Mouse (Mus musculus) heart, embryonic 11.5 days (tissue): Measurements from ENCODE around the gene Olfr923. TPM values are rescaled to one million over a fixed set of nuclear protein-coding genes. Genes with fewer than 3 reads are reported as not detected.
"Not testable (repeated sequence)": the region's sequence is repeated elsewhere in the genome, so short reads cannot be mapped to it uniquely, and the experiment has no call there.

Experiments used
- ATAC-seq: fragments of 200-750 bp; cut with Nextera tagmentation; replicated peaks from 2 replicates; pipeline ENCODE4 v1.8.0; 2017; ENCODE audit warnings: moderate library complexity; ENCODE audit not compliant: insufficient number of reproducible peaks, low FRiP score, low TSS enrichment
- H3K27ac ChIP-seq: fragments of 300-500 bp; sonication (generic); 2 replicates; pipeline ENCODE4 v1.5.1; 2014; ENCODE audit warnings: mild to moderate bottlenecking, low read depth, low read length
- H3K27me3 ChIP-seq: fragments of 300-500 bp; sonication (generic); 2 replicates; pipeline ENCODE4 v1.6.1; 2014; ENCODE audit warnings: mild to moderate bottlenecking, low read length, mixed read lengths; ENCODE audit not compliant: control insufficient read depth, insufficient read depth
- H3K36me3 ChIP-seq: fragments of 300-500 bp; sonication (generic); 2 replicates; pipeline ENCODE4 v1.6.1; 2014; ENCODE audit warnings: mild to moderate bottlenecking, low read length, moderate library complexity, mixed read lengths; ENCODE audit not compliant: control insufficient read depth, insufficient read depth
- H3K4me1 ChIP-seq: fragments of 300-500 bp; sonication (generic); 2 replicates; pipeline ENCODE4 v1.6.1; 2014; ENCODE audit warnings: low read length; ENCODE audit not compliant: control insufficient read depth, insufficient read depth
- H3K4me2 ChIP-seq: fragments of 300-500 bp; sonication (generic); 2 replicates; pipeline ENCODE4 v1.6.1; 2014; ENCODE audit warnings: mild to moderate bottlenecking, moderate library complexity
- H3K4me3 ChIP-seq: fragments of 300-500 bp; sonication (generic); 2 replicates; pipeline ENCODE4 v1.5.1; 2014; ENCODE audit warnings: low read depth, low read length
- H3K9ac ChIP-seq: fragments of 300-500 bp; sonication (generic); 2 replicates; pipeline ENCODE4 v1.6.1; 2014; ENCODE audit warnings: mild to moderate bottlenecking, low read depth, low read length, moderate library complexity
- H3K9me3 ChIP-seq: fragments of 300-500 bp; sonication (generic); replicated peaks from 2 replicates; pipeline ENCODE4 v1.6.1; 2016; ENCODE audit warnings: low read length; ENCODE audit not compliant: control insufficient read depth
- WGBS: fragments of 180-500 bp; shearing (Covaris S2); extraction: QIAGEN DNeasy Blood & Tissue Kit; methylation state at CpG from one replicate; pipeline ENCODE4 v1.1.7; 2014; ENCODE audit not compliant: insufficient replicate concordance; 5-methylcytosine and 5-hydroxymethylcytosine counted together
- polyA plus RNA-seq: library from polyadenylated mRNA; unstranded; fragments of >200 nt; fragmentation: Nextera tagmentation; extraction: Ambion mirVana; gene quantifications from 2 replicates; pipeline ENCODE4 v1.2.1, GENCODE M21; 2014

Gene Olfr923
- polyA plus RNA-seq: not detected in 2 replicates

DNA sequence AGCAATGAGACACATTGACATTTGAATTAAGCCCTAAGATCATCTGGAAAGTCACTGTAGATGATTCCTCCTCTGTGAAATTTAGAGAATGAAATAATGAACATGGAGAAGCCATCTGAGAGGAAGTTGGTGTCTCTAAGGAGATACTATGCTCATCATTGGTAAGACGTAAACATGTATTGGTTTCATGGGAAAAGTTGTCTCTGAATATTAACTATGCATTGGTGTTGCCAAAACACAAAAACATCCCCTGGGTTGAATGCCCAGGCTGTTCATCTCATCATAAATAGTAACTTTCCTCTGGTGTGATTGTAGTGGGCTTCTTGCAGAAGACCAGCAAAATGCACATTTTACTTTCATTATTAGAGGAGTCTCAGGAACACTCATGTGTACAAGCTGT is at the start of gene Olfr923:
Gene Olfr923 (plus strand): TSS at position 301 of the 400 bp plus-strand sequence.
- WGBS: 86% methylated on average over 1 of the region's 1 CpGs
- Histone ChIP-seq H3K4me2 (no peak within 1 kb of the TSS), H3K4me1 (no peaks in the 10 kb centered on the region), H3K9ac (no peak within 1 kb of the TSS), H3K9me3 (no peaks in the 10 kb centered on the region), H3K27ac (no peak within 1 kb of the TSS), H3K4me3 (no peak within 1 kb of the TSS), H3K27me3 (no peaks in the 10 kb centered on the region), H3K36me3 (no peaks in the 10 kb centered on the region)
- ATAC-seq: no peak

DNA sequence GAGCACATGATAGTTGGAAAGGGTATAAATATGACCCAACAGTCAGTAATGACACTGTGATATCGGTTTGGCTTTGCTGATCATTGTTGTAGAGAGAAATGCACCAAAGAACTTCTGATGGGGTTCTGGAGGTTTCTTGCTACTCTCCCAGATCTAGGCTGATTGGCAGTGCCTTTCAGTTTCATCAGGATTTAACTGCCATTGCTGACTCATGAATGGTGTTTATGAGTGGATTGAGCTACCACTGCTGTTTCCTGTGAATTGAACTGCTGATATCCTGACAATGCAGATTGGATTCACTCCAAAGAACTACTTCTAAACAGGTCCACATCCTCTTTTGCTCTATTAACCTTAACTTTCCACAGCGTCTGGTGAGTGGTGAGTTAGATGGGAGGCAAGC is 33.7 kb upstream of the Olfr923 start:
- no peaks in the 10 kb centered on the region for H3K4me1 ChIP-seq

DNA sequence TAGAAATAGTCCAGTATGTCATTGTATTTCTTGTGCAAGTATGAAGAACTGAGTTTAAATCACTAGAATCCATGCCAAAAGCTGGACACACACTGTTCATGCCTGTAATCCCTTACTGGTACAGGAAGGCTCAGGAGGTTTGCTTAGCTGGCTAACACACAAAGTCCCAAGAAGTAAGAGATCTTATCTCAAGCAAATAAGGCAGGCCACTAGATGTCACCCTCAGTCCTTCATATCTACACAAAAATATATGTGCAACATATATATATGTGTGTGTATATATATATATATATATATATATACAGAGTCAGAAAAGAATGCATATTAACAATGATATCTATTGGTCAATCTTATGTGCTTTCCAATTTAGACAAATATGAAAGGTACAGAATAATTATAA is 20.6 kb upstream of the Olfr923 start:
- Histone ChIP-seq H3K9me3 (no peaks in the 10 kb centered on the region), H3K4me2 (no peak overlapping the region)
- ATAC-seq: no peak

More for the DNA sequence above, 33.7 kb upstream of the Olfr923 start:
- Histone ChIP-seq H3K4me3 (no peak overlapping the region), H3K9ac (no peak overlapping the region), H3K9me3 (no peaks in the 10 kb centered on the region), H3K27ac (no peak overlapping the region), H3K4me2 (no peak overlapping the region), H3K27me3 (no peaks in the 10 kb centered on the region), H3K36me3 (no peaks in the 10 kb centered on the region)
- ATAC-seq: no peak
- WGBS: 75% methylated on average over 2 of the region's 2 CpGs

DNA sequence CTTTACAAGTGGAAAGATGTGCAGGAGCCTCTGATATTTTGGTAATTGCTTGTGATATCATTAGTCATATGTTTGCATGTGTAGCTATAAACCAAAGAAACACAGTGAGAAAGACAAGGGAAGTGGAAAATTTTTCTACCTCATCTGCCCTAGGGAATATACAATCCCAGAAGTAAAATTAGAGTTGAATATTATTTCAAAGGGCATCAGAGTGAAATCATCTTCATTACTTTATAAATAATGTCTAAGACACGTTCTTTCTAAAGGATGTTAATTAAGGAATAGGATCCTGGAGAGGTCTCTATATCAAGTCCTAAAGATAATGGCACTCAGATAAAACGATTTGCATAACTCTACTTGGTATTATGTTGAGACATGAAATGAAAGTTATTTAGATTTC is 12.0 kb upstream of the Olfr923 start, which contains the start of gene Olfr922:
Gene Olfr922 (plus strand): TSS at position 301 of the 400 bp plus-strand sequence.
- Histone ChIP-seq H3K27ac (no peak within 1 kb of the TSS), H3K9ac (no peak within 1 kb of the TSS), H3K36me3 (no peaks in the 10 kb centered on the region), H3K4me3 (no peak within 1 kb of the TSS), H3K4me2 (no peak within 1 kb of the TSS), H3K4me1 (no peaks in the 10 kb centered on the region), H3K27me3 (no peaks in the 10 kb centered on the region), H3K9me3 (no peaks in the 10 kb centered on the region)
- WGBS: 69% methylated on average over 2 of the region's 2 CpGs
- no peak for ATAC-seq

More for the DNA sequence above, 20.6 kb upstream of the Olfr923 start:
- H3K9ac ChIP-seq: no peak overlapping the region
- no peaks in the 10 kb centered on the region for H3K36me3 ChIP-seq
- no peak overlapping the region for H3K27ac ChIP-seq
- no peaks in the 10 kb centered on the region for H3K27me3 ChIP-seq
- H3K4me3 ChIP-seq: no peak overlapping the region
- no peaks in the 10 kb centered on the region for H3K4me1 ChIP-seq

DNA sequence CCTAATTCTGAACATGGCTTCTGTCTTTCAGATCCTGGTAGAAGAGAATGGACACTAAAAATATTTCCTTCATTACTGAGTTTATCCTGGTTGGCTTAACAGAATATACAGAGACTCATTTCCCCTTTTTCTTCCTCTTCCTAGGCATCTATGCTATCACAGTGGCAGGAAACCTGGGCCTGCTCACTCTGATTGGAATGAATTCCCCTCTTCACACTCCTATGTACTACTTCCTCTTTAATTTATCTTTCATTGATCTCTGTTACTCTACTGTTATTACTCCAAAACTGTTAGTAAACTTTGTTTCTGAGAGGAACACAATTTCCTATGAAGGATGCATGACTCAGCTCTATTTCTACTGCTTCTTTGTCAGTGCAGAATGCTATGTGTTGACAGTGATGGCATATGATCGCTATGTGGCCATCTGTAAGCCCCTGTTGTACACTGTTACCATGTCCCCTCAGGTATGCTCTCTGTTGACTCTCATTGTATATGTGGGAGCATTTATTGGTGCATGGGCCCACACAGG is 10.8 kb upstream of the Olfr923 start:
- Histone ChIP-seq H3K9ac (no peak overlapping the region), H3K27ac (no peak overlapping the region), H3K4me1 (no peaks in the 10 kb centered on the region), H3K36me3 (no peaks in the 10 kb centered on the region), H3K27me3 (no peaks in the 10 kb centered on the region), H3K4me2 (no peak overlapping the region), H3K9me3 (no peaks in the 10 kb centered on the region), H3K4me3 (no peak overlapping the region)
- ATAC-seq: no peak
- WGBS: 78% methylated on average over 1 of the region's 1 CpGs

DNA sequence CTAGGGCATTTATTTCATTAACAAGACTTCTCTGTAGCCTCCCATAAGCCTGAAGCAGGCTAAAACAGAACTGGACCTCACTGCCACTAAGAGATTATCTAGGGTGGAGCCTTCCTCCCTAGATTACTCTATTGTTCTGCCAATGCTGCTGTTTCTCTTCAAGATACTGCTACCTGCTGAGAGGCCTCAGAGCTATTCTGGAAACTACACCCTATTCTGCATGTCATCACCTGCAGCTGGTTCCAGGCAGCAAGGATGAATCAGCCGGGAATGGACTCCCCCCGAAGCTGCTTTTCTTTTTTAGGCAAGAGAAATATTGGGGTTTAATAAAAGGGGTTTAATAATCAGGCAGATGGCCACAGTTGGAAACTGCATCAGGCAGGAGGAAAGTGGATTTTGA is 6.7 kb downstream of the Olfr923 start:
- H3K27ac ChIP-seq: no peak overlapping the region
- H3K9ac ChIP-seq: no peak overlapping the region
- H3K27me3 ChIP-seq: no peaks in the 10 kb centered on the region
- H3K9me3 ChIP-seq: no peaks in the 10 kb centered on the region
- no peaks in the 10 kb centered on the region for H3K36me3 ChIP-seq
- no peak for ATAC-seq
- no peaks in the 10 kb centered on the region for H3K4me1 ChIP-seq
- no peak overlapping the region for H3K4me2 ChIP-seq
- no peak overlapping the region for H3K4me3 ChIP-seq
- WGBS: 27% methylated on average over 2 of the region's 2 CpGs

DNA sequence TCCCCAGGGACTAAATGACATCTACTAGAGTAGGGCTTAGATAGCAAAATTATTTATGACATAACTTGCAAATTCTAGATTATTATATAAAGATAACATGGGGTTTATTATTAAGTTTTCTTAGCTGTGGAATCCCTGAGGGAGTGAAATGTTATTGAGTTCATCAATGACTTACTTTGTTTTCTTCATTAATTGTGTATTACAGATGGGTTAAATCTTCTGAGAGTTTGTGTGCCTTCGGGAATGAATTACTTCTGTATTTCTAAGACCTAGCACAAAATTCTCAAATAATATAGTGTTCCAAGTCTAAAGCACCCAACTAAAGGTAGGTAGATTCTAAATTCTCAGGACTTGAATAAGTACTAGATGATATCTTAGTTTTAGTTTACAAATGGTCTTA is 17.8 kb downstream of the Olfr923 start, which contains the start of gene Olfr924:
Gene Olfr924 (plus strand): TSS at position 301 of the 400 bp plus-strand sequence.
- Histone ChIP-seq H3K27ac (no peak within 1 kb of the TSS), H3K9me3 (no peaks in the 10 kb centered on the region), H3K4me2 (no peak within 1 kb of the TSS), H3K36me3 (no peaks in the 10 kb centered on the region), H3K9ac (no peak within 1 kb of the TSS), H3K4me3 (no peak within 1 kb of the TSS), H3K27me3 (no peaks in the 10 kb centered on the region), H3K4me1 (no peaks in the 10 kb centered on the region)
- WGBS: 82% methylated on average over 1 of the region's 1 CpGs
- ATAC-seq: no peak

DNA sequence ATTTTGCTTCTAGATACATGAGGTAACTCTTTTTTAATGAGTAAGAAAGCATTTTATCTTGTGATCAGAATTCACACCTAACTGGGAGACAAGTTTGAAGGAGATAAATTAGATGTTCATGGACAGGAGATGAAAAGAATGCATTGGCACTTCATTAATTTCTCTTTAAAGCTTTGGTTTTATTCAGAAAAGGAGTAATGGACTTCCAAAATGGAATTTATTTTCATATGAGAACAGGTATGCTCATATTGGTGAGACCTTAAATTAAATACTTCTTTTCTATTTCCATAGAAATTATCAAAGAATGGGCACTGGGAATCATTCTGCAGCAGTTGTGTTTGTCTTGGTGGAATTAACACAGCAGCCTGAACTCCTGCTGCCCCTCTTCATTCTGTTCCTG is 28.4 kb downstream of the Olfr923 start, which contains the start of gene Olfr26:
Gene Olfr26 (plus strand): TSS at position 301 of the 400 bp plus-strand sequence.
- Histone ChIP-seq H3K27me3 (no peaks in the 10 kb centered on the region), H3K4me1 (no peaks in the 10 kb centered on the region), H3K4me3 (no peak within 1 kb of the TSS), H3K9ac (no peak within 1 kb of the TSS), H3K4me2 (no peak within 1 kb of the TSS), H3K27ac (no peak within 1 kb of the TSS), H3K9me3 (no peaks in the 10 kb centered on the region), H3K36me3 (no peaks in the 10 kb centered on the region)
- no peak for ATAC-seq

DNA sequence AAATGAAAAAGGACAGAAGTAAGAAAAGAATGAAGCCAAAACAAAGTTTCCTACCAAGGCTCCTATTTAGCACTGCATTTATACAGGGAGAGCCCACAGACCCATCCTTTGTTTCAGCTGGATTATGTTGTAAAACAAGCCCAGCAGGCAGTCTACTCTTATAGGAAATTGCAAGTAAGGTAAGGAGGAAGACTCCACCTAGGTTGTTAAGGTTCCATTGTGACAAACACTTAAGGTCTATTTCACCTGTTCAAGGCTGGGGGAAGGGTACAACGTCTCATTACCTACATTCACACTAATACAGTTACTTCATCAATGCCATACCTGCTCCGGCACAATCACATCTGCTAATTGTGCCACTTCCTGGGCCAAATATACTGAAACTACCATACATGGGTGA is 48.5 kb downstream of the Olfr923 start:
- not testable (repeated sequence) for H3K27me3 ChIP-seq, H3K4me2 ChIP-seq, H3K36me3 ChIP-seq, H3K9ac ChIP-seq, H3K9me3 ChIP-seq, ATAC-seq, H3K4me1 ChIP-seq, H3K4me3 ChIP-seq, H3K27ac ChIP-seq
- 52% methylated on average over 2 of the region's 2 CpGs for WGBS
